Mouse (Mus musculus) spleen, adult 2 months (tissue): ENCODE data around the gene Cops7b.

Experiments used
- CTCF ChIP-seq: fragments of 200-500 bp; IDR thresholded peaks from 2 replicates; pipeline ENCODE4 v1.5.1; 2011; ENCODE audit warnings: mild to moderate bottlenecking, inconsistent platforms; ENCODE audit not compliant: insufficient read depth, insufficient read length, insufficient replicate concordance; ENCODE audit errors: extremely low read depth
- POLR2A ChIP-seq: fragments of 200-500 bp; IDR thresholded peaks from 2 replicates; pipeline ENCODE4 v1.6.1; 2011; ENCODE audit warnings: low read depth, low read length, inconsistent platforms

DNA sequence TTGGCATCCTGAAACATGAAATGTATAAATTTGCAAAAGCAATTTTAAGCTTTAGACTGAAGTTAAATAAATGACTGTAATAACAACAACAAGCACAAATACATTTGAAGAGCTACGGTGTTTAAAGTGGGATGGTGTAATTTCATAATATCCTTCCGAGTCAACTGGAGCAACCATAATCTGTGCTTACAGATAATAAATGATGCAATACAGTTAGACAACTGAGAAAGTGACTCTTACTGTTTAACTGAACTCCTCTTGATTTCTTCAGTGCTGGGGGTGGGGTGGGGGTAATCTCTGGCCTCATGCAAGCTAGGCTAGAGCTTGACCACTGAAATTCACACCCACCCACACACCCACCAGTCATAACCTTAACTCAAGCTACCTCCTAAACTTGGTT, 11.3 kb upstream of the Cops7b start:
- TF ChIP-seq POLR2A (no peak), CTCF (no peak)
